Mouse (Mus musculus) cerebellum, adult 2 months (tissue): ENCODE data around the gene Trim62.

Experiments used
- CTCF ChIP-seq: fragments of 200-500 bp; IDR thresholded peaks from 2 replicates; pipeline ENCODE4 v1.5.1; 2011; ENCODE audit warnings: low read depth, mild to moderate bottlenecking, control low read depth, low read length, moderate library complexity, borderline replicate concordance; ENCODE audit not compliant: insufficient read depth
- POLR2A ChIP-seq: fragments of 200-500 bp; IDR thresholded peaks from 2 replicates; pipeline ENCODE4 v1.6.1; 2011; ENCODE audit warnings: low read length, control low read depth, borderline replicate concordance; ENCODE audit not compliant: insufficient read depth

- TF ChIP-seq CTCF = peak; percentile 91
- TF ChIP-seq POLR2A = no peak; the same call in 1 of the 2 replicates
These were observed 25.4 kb downstream of the Trim62 start for GRCm38 (mm10) chr4:128908586-128909377.
